Mouse (Mus musculus) hindbrain, embryonic 13.5 days (tissue): ENCODE measurements around the gene Cdk1. TPM values are rescaled to one million over a fixed set of nuclear protein-coding genes. Genes with fewer than 3 reads are reported as not detected.

Source experiments
- ATAC-seq: fragments of 200-750 bp; cut with Nextera tagmentation; 2 replicates; pipeline ENCODE4 v1.8.0; 2017; ENCODE audit warnings: moderate TSS enrichment; ENCODE audit not compliant: low FRiP score
- H3K27ac ChIP-seq: fragments of 300-500 bp; sonication (generic); 2 replicates; pipeline ENCODE4 v1.5.1; 2015; ENCODE audit warnings: inconsistent platforms, mild to moderate bottlenecking, moderate library complexity
- H3K27me3 ChIP-seq: fragments of 300-500 bp; sonication (generic); 2 replicates; pipeline ENCODE4 v1.6.1; 2015; ENCODE audit warnings: mild to moderate bottlenecking, inconsistent platforms
- H3K36me3 ChIP-seq: fragments of 300-500 bp; sonication (generic); 2 replicates; pipeline ENCODE4 v1.6.1; 2015; ENCODE audit warnings: mild to moderate bottlenecking, inconsistent platforms
- H3K4me1 ChIP-seq: fragments of 300-500 bp; sonication (generic); replicated peaks from 2 replicates; pipeline ENCODE4 v1.6.1; 2015; ENCODE audit warnings: inconsistent platforms
- H3K4me2 ChIP-seq: fragments of 300-500 bp; sonication (generic); 2 replicates; pipeline ENCODE4 v1.6.1; 2015; ENCODE audit warnings: inconsistent platforms, mild to moderate bottlenecking, moderate library complexity
- H3K4me3 ChIP-seq: fragments of 300-500 bp; sonication (generic); 2 replicates; pipeline ENCODE4 v1.5.1; 2015; ENCODE audit warnings: mild to moderate bottlenecking, inconsistent platforms
- H3K9ac ChIP-seq: fragments of 300-500 bp; sonication (generic); 2 replicates; pipeline ENCODE4 v1.6.1; 2015; ENCODE audit warnings: mild to moderate bottlenecking, inconsistent platforms
- H3K9me3 ChIP-seq: fragments of 300-500 bp; sonication (generic); 2 replicates; pipeline ENCODE4 v1.6.1; 2016; ENCODE audit warnings: inconsistent platforms
- WGBS: fragments of 180-500 bp; shearing (Covaris S2); methylation state at CpG from one replicate; pipeline ENCODE4 v1.1.7; 2015; 5-methylcytosine and 5-hydroxymethylcytosine counted together
- polyA plus RNA-seq: library from polyadenylated mRNA; unstranded; fragments of >200 nt; fragmentation: Nextera tagmentation; extraction: Ambion mirVana; gene quantifications from 2 replicates; pipeline ENCODE4 v1.2.1, GENCODE M21; 2015

Gene Cdk1
- polyA plus RNA-seq, result 99.4 and 113 TPM in 2 replicates

- Histone ChIP-seq H3K27ac (peak within 1 kb of the TSS; percentile 30; the same call in 1 of the 2 replicates), H3K4me2 (peak within 1 kb of the TSS; percentile 93), H3K27me3 (no peaks in the 10 kb centered on the region), H3K4me3 (peak within 1 kb of the TSS; percentile 60), H3K9ac (peak within 1 kb of the TSS; percentile 68), H3K4me1 (peaks cover 29% of the 10 kb centered on the region), H3K36me3 (no peaks in the 10 kb centered on the region), H3K9me3 (no peaks in the 10 kb centered on the region)
- under 1% methylated on average over 50 of the region's 51 CpGs for WGBS
- ATAC-seq, result peak; percentile 96
These were observed at the start of gene Cdk1 for GRCm38 (mm10) chr10:69352212-69353085. Gene Cdk1 (minus strand): TSS chr10:69352938.

GRCm38 (mm10) chr10:69399814-69400385 lies 47.2 kb upstream of the Cdk1 start:
- no peak for ATAC-seq
- H3K27me3 ChIP-seq, result peaks cover 65% of the 10 kb centered on the region
- H3K9ac ChIP-seq, result peak overlapping the region; percentile 74; the same call in 1 of the 2 replicates
- H3K27ac ChIP-seq, result no peak overlapping the region
- H3K36me3 ChIP-seq, result no peaks in the 10 kb centered on the region
- H3K9me3 ChIP-seq, result no peaks in the 10 kb centered on the region
- H3K4me1 ChIP-seq, result peaks cover 28% of the 10 kb centered on the region
- H3K4me2 ChIP-seq, result peak overlapping the region; percentile 99
- peak overlapping the region; percentile 65 for H3K4me3 ChIP-seq
- WGBS, result 3% methylated on average over 17 of the region's 17 CpGs

GRCm38 (mm10) chr10:69398763-69399590 lies 46.2 kb upstream of the Cdk1 start, which contains the start of gene Ank3:
Gene Ank3 (plus strand): TSS chr10:69398773.
- H3K4me2 ChIP-seq, result peak within 1 kb of the TSS; percentile 99
- peak within 1 kb of the TSS; percentile 65 for H3K4me3 ChIP-seq
- no peaks in the 10 kb centered on the region for H3K36me3 ChIP-seq
- ATAC-seq, result peak; percentile 65
- H3K27me3 ChIP-seq, result peaks cover 65% of the 10 kb centered on the region
- peaks cover 28% of the 10 kb centered on the region for H3K4me1 ChIP-seq
- H3K9ac ChIP-seq, result peak within 1 kb of the TSS; percentile 74
- H3K27ac ChIP-seq, result no peak within 1 kb of the TSS
- H3K9me3 ChIP-seq, result no peaks in the 10 kb centered on the region
- WGBS, result 1% methylated on average over 66 of the region's 77 CpGs

- peak; percentile 62; the same call in 1 of the 2 replicates for ATAC-seq
- H3K4me3 ChIP-seq, result peak overlapping the region; percentile 65
These were observed 45.5 kb upstream of the Cdk1 start for GRCm38 (mm10) chr10:69398197-69398762.

GRCm38 (mm10) chr10:69389511-69389910 lies 36.8 kb upstream of the Cdk1 start:
- no peak for ATAC-seq
- H3K27ac ChIP-seq, result no peak overlapping the region
- H3K4me1 ChIP-seq, result no peaks in the 10 kb centered on the region
- WGBS, result 94% methylated on average over 4 of the region's 4 CpGs
- no peak overlapping the region for H3K9ac ChIP-seq
- no peak overlapping the region for H3K4me2 ChIP-seq
- no peaks in the 10 kb centered on the region for H3K9me3 ChIP-seq
- no peaks in the 10 kb centered on the region for H3K27me3 ChIP-seq
- H3K4me3 ChIP-seq, result no peak overlapping the region
- H3K36me3 ChIP-seq, result no peaks in the 10 kb centered on the region

More at GRCm38 (mm10) chr10:69398197-69398762, 45.5 kb upstream of the Cdk1 start:
- Histone ChIP-seq H3K27ac (no peak overlapping the region), H3K4me1 (peaks cover 28% of the 10 kb centered on the region), H3K36me3 (no peaks in the 10 kb centered on the region), H3K9me3 (no peaks in the 10 kb centered on the region), H3K9ac (peak overlapping the region; percentile 74), H3K27me3 (peaks cover 65% of the 10 kb centered on the region), H3K4me2 (peak overlapping the region; percentile 99)
- under 1% methylated on average over 25 of the region's 26 CpGs for WGBS

GRCm38 (mm10) chr10:69386767-69387166 lies 34.0 kb upstream of the Cdk1 start:
- Histone ChIP-seq H3K4me2 (no peak overlapping the region), H3K4me3 (no peak overlapping the region), H3K27me3 (no peaks in the 10 kb centered on the region)

GRCm38 (mm10) chr10:69385136-69385535 lies 32.4 kb upstream of the Cdk1 start:
- Histone ChIP-seq H3K36me3 (no peaks in the 10 kb centered on the region), H3K9ac (no peak overlapping the region), H3K4me3 (no peak overlapping the region), H3K4me2 (no peak overlapping the region), H3K9me3 (no peaks in the 10 kb centered on the region), H3K27me3 (no peaks in the 10 kb centered on the region), H3K27ac (no peak overlapping the region), H3K4me1 (no peaks in the 10 kb centered on the region)
- ATAC-seq, result no peak
- 93% methylated on average over 8 of the region's 8 CpGs for WGBS

More at GRCm38 (mm10) chr10:69386767-69387166, 34.0 kb upstream of the Cdk1 start:
- H3K9me3 ChIP-seq, result no peaks in the 10 kb centered on the region
- ATAC-seq, result no peak
- H3K9ac ChIP-seq, result no peak overlapping the region
- no peak overlapping the region for H3K27ac ChIP-seq
- 82% methylated on average over 8 of the region's 8 CpGs for WGBS
- H3K4me1 ChIP-seq, result no peaks in the 10 kb centered on the region
- H3K36me3 ChIP-seq, result no peaks in the 10 kb centered on the region

GRCm38 (mm10) chr10:69384640-69385039 lies 31.9 kb upstream of the Cdk1 start:
- no peaks in the 10 kb centered on the region for H3K36me3 ChIP-seq
- H3K27me3 ChIP-seq, result no peaks in the 10 kb centered on the region
- 83% methylated on average over 11 of the region's 11 CpGs for WGBS
- H3K4me1 ChIP-seq, result no peaks in the 10 kb centered on the region
- H3K4me3 ChIP-seq, result no peak overlapping the region
- ATAC-seq, result no peak
- H3K4me2 ChIP-seq, result no peak overlapping the region
- no peaks in the 10 kb centered on the region for H3K9me3 ChIP-seq
- H3K27ac ChIP-seq, result no peak overlapping the region
- no peak overlapping the region for H3K9ac ChIP-seq

- Histone ChIP-seq H3K36me3 (no peaks in the 10 kb centered on the region), H3K9ac (no peak overlapping the region), H3K27ac (no peak overlapping the region), H3K4me1 (no peaks in the 10 kb centered on the region), H3K4me2 (no peak overlapping the region), H3K27me3 (no peaks in the 10 kb centered on the region), H3K4me3 (no peak overlapping the region), H3K9me3 (no peaks in the 10 kb centered on the region)
- ATAC-seq, result no peak
- 81% methylated on average over 1 of the region's 1 CpGs for WGBS
These were observed 30.4 kb upstream of the Cdk1 start for GRCm38 (mm10) chr10:69383186-69383585.

GRCm38 (mm10) chr10:69375154-69375553 lies 22.4 kb upstream of the Cdk1 start:
- Histone ChIP-seq H3K27ac (no peak overlapping the region), H3K9me3 (no peaks in the 10 kb centered on the region), H3K4me2 (no peak overlapping the region), H3K9ac (no peak overlapping the region), H3K4me1 (no peaks in the 10 kb centered on the region), H3K27me3 (no peaks in the 10 kb centered on the region), H3K4me3 (no peak overlapping the region), H3K36me3 (no peaks in the 10 kb centered on the region)
- no peak for ATAC-seq
- WGBS, result 61% methylated on average over 7 of the region's 7 CpGs

- H3K4me2 ChIP-seq, result no peak overlapping the region
- H3K4me1 ChIP-seq, result no peaks in the 10 kb centered on the region
- H3K9ac ChIP-seq, result no peak overlapping the region
- no peak overlapping the region for H3K27ac ChIP-seq
- ATAC-seq, result no peak
- no peaks in the 10 kb centered on the region for H3K27me3 ChIP-seq
- H3K4me3 ChIP-seq, result no peak overlapping the region
- H3K36me3 ChIP-seq, result no peaks in the 10 kb centered on the region
- WGBS, result 60% methylated on average over 10 of the region's 10 CpGs
- H3K9me3 ChIP-seq, result no peaks in the 10 kb centered on the region
These were observed 21.2 kb upstream of the Cdk1 start for GRCm38 (mm10) chr10:69373796-69374550.
